Mouse (Mus musculus) cortical plate, adult 2 months (tissue): ENCODE measurements around the gene Gtsf1.

Experiments
- CTCF ChIP-seq: fragments of 200-500 bp; IDR thresholded peaks from 2 replicates; pipeline ENCODE4 v1.5.1; 2011; ENCODE audit warnings: mild to moderate bottlenecking, control low read depth, low read length; ENCODE audit not compliant: insufficient read depth; ENCODE audit errors: extremely low read depth
- POLR2A ChIP-seq: fragments of 200-500 bp; IDR thresholded peaks from 2 replicates; pipeline ENCODE4 v1.6.1; 2011; ENCODE audit warnings: mild to moderate bottlenecking, low read length, control low read depth; ENCODE audit not compliant: insufficient read depth; ENCODE audit errors: extremely low read depth

DNA sequence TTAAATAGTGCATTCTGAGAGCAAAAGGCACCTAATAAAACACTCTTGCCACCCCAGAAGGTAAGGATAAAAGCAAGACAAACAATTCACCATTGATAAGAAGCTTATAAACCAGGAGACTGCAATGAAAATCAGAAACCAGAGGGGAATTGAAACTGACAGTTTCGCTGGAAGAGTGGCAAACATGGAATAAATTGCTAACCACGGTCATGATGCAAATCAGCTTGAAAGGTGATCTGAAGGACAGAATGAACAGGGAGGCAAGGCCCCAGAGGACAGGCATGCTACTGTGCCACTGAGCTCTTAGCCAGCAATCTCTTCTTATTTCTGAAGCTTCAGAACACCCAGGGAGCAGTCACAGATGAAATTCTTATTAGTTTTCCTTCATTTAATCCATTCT lies 3.3 kb downstream of the Gtsf1 start:
- TF ChIP-seq POLR2A = no peak
- no peak for TF ChIP-seq CTCF
